Mouse (Mus musculus) cortical plate, adult 2 months (tissue): ENCODE data around the gene Polr2i.
"Not testable (repeated sequence)": the region's sequence is repeated elsewhere in the genome, so short reads cannot be mapped to it uniquely, and the experiment has no call there.

Source experiments
- CTCF ChIP-seq: fragments of 200-500 bp; IDR thresholded peaks from 2 replicates; pipeline ENCODE4 v1.5.1; 2011; ENCODE audit warnings: mild to moderate bottlenecking, control low read depth, low read length; ENCODE audit not compliant: insufficient read depth; ENCODE audit errors: extremely low read depth
- POLR2A ChIP-seq: fragments of 200-500 bp; IDR thresholded peaks from 2 replicates; pipeline ENCODE4 v1.6.1; 2011; ENCODE audit warnings: mild to moderate bottlenecking, low read length, control low read depth; ENCODE audit not compliant: insufficient read depth; ENCODE audit errors: extremely low read depth

DNA sequence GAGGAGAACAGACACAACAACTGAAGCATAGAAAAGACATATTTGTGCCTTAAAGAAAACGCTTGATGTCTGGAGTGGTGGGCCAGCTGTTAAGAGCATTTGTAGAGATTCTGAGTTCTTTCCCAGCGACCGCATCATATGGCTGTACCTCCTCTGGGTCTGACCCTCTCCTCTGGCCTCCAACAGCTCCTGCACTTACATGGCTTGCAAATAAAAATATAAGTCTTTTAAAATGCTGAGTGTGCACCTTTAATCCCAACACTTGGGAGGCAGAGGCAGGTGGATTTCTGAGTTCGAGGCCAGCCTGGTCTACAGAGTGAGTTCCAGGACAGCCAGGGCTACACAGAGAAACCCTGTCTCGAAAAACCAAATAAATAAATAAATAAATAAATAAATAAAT lies 31.1 kb upstream of the Polr2i start:
- TF ChIP-seq POLR2A, CTCF: not testable (repeated sequence)
